11 mouse cellular contexts compared by ENCODE assay signal in the genomic region with DNA sequence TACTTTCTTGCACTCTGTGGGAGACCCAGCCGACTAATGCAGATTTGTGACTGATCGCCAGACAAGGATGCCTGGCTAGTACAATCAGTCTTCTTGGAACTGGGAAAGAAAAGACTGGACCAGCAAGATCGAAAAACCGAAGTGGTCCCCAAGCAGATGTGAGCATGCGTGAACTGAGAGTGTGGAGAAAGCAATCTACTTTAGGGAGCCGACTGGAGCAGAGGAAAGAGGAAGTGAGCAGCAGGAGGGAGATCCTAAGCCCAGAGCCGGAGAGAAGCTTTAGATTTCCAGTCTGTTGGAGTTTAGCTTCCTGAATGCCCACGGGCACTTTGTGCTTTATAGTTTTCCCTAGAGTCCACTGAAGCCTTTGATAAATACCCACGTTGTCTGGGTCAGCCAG. TPM values are rescaled to one million over a fixed set of nuclear protein-coding genes. Genes with fewer than 3 reads are reported as not detected.
A peak's percentile ranks its signal among the peaks of the same experiment; 100 is the strongest.
DNase-seq lines count a peak whose midpoint lies in the region; ATAC-seq lines count a peak whose summit lies in the region.
"Had no signal": no experiment of that assay in that cellular context is flagged by ENCODE, and none has a peak within 500 bp of the region (broad histone marks: within the 10 kb centered on the region; RNA-seq: fewer than 3 reads in every experiment).

No protein-coding gene starts in this region.

- no peaks in the 10 kb centered on the region for H3K9me3 ChIP-seq in heart, embryonic 15.5 days (replicated peaks)
- no peaks in the 10 kb centered on the region for H3K9me3 ChIP-seq in forebrain, embryonic 12.5 days
- no peaks in the 10 kb centered on the region for H3K9me3 ChIP-seq in limb, embryonic 10.5 days (replicated peaks)
- H3K9me3 ChIP-seq in neural tube, embryonic 13.5 days, result no peaks in the 10 kb centered on the region

- intact Hi-C loops in heart, postnatal 25 days (cut with DNase I), result no loop called here

- no peak overlapping the region for H3K9ac ChIP-seq in heart, embryonic 15.5 days
- no peak overlapping the region for H3K9ac ChIP-seq in forebrain, embryonic 12.5 days
- 0 out of 2 replicates have a peak overlapping the region, but pooled peaks have one; percentile 38 for H3K9ac ChIP-seq in neural tube, embryonic 13.5 days
- H3K9ac ChIP-seq: lung, embryonic 14.5 days had no signal

- H3K27ac ChIP-seq in heart, embryonic 15.5 days, result no peak overlapping the region
- no peak overlapping the region for H3K27ac ChIP-seq in forebrain, embryonic 12.5 days
- peak overlapping the region; percentile 67; the same call in 1 of the 2 replicates for H3K27ac ChIP-seq in limb, embryonic 10.5 days
- H3K27ac ChIP-seq in neural tube, embryonic 13.5 days (replicated peaks), result peak overlapping the region; percentile 7

- ATAC-seq in heart, embryonic 15.5 days (replicated peaks; ENCODE audit: insufficient number of reproducible peaks, insufficient read depth, low FRiP score, low read depth), result no peak
- no peak for ATAC-seq in forebrain, embryonic 12.5 days (ENCODE audit: low FRiP score)
- ATAC-seq in neural tube, embryonic 13.5 days (ENCODE audit: low read depth), result no peak

- no peak overlapping the region for H3K4me2 ChIP-seq in heart, embryonic 15.5 days
- peak overlapping the region; percentile 35 for H3K4me2 ChIP-seq in forebrain, embryonic 12.5 days
- peak overlapping the region; percentile 41 for H3K4me2 ChIP-seq in neural tube, embryonic 13.5 days
- H3K4me2 ChIP-seq: lung, embryonic 14.5 days had no signal

- 29% methylated on average over 9 of the region's 9 CpGs for WGBS in heart, embryonic 15.5 days
- WGBS in forebrain, embryonic 12.5 days, result 33% methylated on average over 9 of the region's 9 CpGs
- 45% methylated on average over 9 of the region's 9 CpGs for WGBS in limb, embryonic 10.5 days
- WGBS in neural tube, embryonic 13.5 days, result 28% methylated on average over 9 of the region's 9 CpGs

- H3K4me1 ChIP-seq in heart, embryonic 15.5 days (replicated peaks), result no peaks in the 10 kb centered on the region
- H3K4me1 ChIP-seq in forebrain, embryonic 12.5 days, result peaks cover 7% of the 10 kb centered on the region
- H3K4me1 ChIP-seq in limb, embryonic 10.5 days, result peaks cover 8% of the 10 kb centered on the region
- H3K4me1 ChIP-seq in neural tube, embryonic 13.5 days (replicated peaks), result 0 out of 2 replicates have a peak, but pooled peaks cover 6% of the 10 kb centered on the region

- H3K36me3 ChIP-seq in heart, embryonic 15.5 days, result no peaks in the 10 kb centered on the region
- H3K36me3 ChIP-seq in forebrain, embryonic 12.5 days (replicated peaks), result no peaks in the 10 kb centered on the region
- H3K36me3 ChIP-seq in limb, embryonic 10.5 days, result no peaks in the 10 kb centered on the region
- H3K36me3 ChIP-seq in neural tube, embryonic 13.5 days, result no peaks in the 10 kb centered on the region

- 0 out of 2 replicates have a peak overlapping the region, but pooled peaks have one; percentile 6 for H3K4me3 ChIP-seq in heart, embryonic 15.5 days
- no peak overlapping the region for H3K4me3 ChIP-seq in forebrain, embryonic 12.5 days (replicated peaks)
- H3K4me3 ChIP-seq in limb, embryonic 10.5 days, result no peak overlapping the region
- H3K4me3 ChIP-seq in neural tube, embryonic 13.5 days, result peak overlapping the region; percentile 19
- H3K4me3 ChIP-seq: myocyte had no signal

- no peak for DNase-seq in heart, postnatal 25 days (ENCODE audit: low spot score)
- no peak for DNase-seq in limb, embryonic 10.5 days (ENCODE audit: low spot score)
- DNase-seq in adrenal gland, postnatal 10 days, result no peak
- DNase-seq in thymus, postnatal 0 days (ENCODE audit: low spot score), result no peak
- DNase-seq in Muller cell, postnatal 12 days (ENCODE audit: inconsistent ontology term), result no peak
- DNase-seq: lung, embryonic 14.5 days; right cerebral cortex, postnatal 4 days had no signal

- no peaks in the 10 kb centered on the region for H3K27me3 ChIP-seq in heart, embryonic 15.5 days
- H3K27me3 ChIP-seq in forebrain, embryonic 12.5 days, result no peaks in the 10 kb centered on the region
- H3K27me3 ChIP-seq in limb, embryonic 10.5 days (ENCODE audit: low read depth, poor library complexity, severe bottlenecking), result no peaks in the 10 kb centered on the region
- no peaks in the 10 kb centered on the region; the same call in 1 of the 2 replicates for H3K27me3 ChIP-seq in neural tube, embryonic 13.5 days

RNA-seq across cellular contexts. Expression of a gene that starts 16.0 kb away (rescaled TPM):
- 16.6 and 19.5 TPM in 2 replicates for polyA plus RNA-seq in heart, embryonic 15.5 days (2015; fragmentation: Nextera tagmentation; extraction: Ambion mirVana)
- total RNA-seq in heart, postnatal 25 days (2021), result 10 to 100 TPM; 24.7 to 28.3 TPM
- 31.7 and 31.8 TPM in 2 replicates for polyA plus RNA-seq in forebrain, embryonic 12.5 days (2016; fragmentation: Nextera tagmentation; extraction: Ambion mirVana)
- polyA plus RNA-seq in limb, embryonic 10.5 days (2016; fragmentation: Nextera tagmentation; extraction: Ambion mirVana), result 30.4 and 34.8 TPM in 2 replicates
- 23.1 and 24.0 TPM in 2 replicates for polyA plus RNA-seq in neural tube, embryonic 13.5 days (2015; fragmentation: Nextera tagmentation; extraction: Ambion mirVana)
- total RNA-seq in adrenal gland, postnatal 10 days (2021), result 10 to 100 TPM; 26.3 to 40.2 TPM
- polyA plus RNA-seq in thymus, postnatal 0 days (2015; fragmentation: Nextera tagmentation; extraction: Ambion mirVana), result 16.2 and 17.2 TPM in 2 replicates

RNA-seq across cellular contexts. Expression of a gene that starts 30.3 kb away (rescaled TPM):
- polyA plus RNA-seq in heart, embryonic 15.5 days (2015; fragmentation: Nextera tagmentation; extraction: Ambion mirVana), result 0.04 and 0.10 TPM in 2 replicates
- not detected for total RNA-seq in heart, postnatal 25 days (2021)
- polyA plus RNA-seq in forebrain, embryonic 12.5 days (2016; fragmentation: Nextera tagmentation; extraction: Ambion mirVana), result 0.57 and 0.91 TPM in 2 replicates
- polyA plus RNA-seq in limb, embryonic 10.5 days (2016; fragmentation: Nextera tagmentation; extraction: Ambion mirVana), result not detected in 2 replicates
- polyA plus RNA-seq in neural tube, embryonic 13.5 days (2015; fragmentation: Nextera tagmentation; extraction: Ambion mirVana), result 7.2 and 7.8 TPM in 2 replicates
- total RNA-seq in adrenal gland, postnatal 10 days (2021), result 1 to 10 TPM; 1.3 to 2.5 TPM
- not detected in 2 replicates for polyA plus RNA-seq in thymus, postnatal 0 days (2015; fragmentation: Nextera tagmentation; extraction: Ambion mirVana)
- polyA plus RNA-seq: lung, embryonic 14.5 days had no signal

Comparison
In these comparisons a context has a peak if more than half of its experiments do, and no peak if none do; other contexts are left out.
1. H3K27ac ChIP-seq: peak in limb, embryonic 10.5 days (single experiment) and neural tube, embryonic 13.5 days (single experiment); none in heart, embryonic 15.5 days (single experiment) and forebrain, embryonic 12.5 days (single experiment).
2. H3K4me3 ChIP-seq: peak in heart, embryonic 15.5 days (single experiment) and neural tube, embryonic 13.5 days (single experiment); none in forebrain, embryonic 12.5 days (single experiment) and limb, embryonic 10.5 days (single experiment).